Mouse (Mus musculus): Measurements from ENCODE around the gene Tnnt3.
A peak's percentile ranks its signal among the peaks of the same experiment; 100 is the strongest.

Tnnt3 gene

DNA sequence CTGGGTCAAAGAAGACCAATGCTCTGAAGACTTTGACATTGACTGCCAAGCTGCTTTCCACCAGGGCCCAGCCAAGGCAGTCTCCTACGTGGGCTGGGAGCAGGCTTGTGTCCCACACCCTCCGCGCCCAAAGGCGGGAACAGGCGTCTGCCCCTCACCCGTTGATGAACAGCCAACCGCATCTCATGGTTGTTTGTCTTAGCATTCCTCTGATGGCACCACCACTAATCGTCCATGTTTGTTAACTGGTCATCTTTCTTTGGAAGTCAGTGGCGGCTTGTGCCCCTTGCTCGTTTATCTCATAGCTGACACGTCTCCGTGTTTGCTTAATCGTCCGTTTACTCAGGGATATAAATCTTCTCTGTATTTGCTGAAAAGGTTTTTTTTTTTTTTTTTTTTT, 10.9 kb downstream of the Tnnt3 start:
- DNase-seq (ENCODE audit: low spot score) = no peak

- no peak for DNase-seq (ENCODE audit: low spot score)
Measured at GRCm38 (mm10) chr7:142510021-142510777, 11.6 kb downstream of the Tnnt3 start.

DNA sequence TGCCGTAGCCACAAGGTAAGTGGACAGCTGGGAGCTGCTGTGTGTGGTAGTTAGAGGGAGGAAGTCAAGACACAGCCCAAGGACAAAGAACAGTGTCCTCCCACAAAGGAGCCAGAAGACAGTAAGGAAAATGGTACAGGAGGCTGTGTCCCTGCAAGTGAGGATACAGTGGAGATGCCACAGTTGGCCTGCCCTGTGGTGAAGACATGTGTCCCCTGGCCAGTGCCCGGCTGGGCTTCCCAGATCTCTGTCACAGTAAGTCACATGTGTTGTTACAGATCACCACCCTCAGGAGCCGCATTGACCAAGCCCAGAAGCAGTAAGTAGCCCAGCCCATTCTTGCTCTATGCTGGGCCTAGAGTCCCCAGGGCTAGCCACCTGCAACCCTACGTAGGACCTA, 15.4 kb downstream of the Tnnt3 start:
- no peak for DNase-seq (ENCODE audit: low spot score)

GRCm38 (mm10) chr7:142516221-142516978, 17.8 kb downstream of the Tnnt3 start:
- no peak for DNase-seq (ENCODE audit: low spot score)

- DNase-seq (ENCODE audit: low spot score) = no peak
Measured at GRCm38 (mm10) chr7:142517531-142517930, 18.9 kb downstream of the Tnnt3 start.

- DNase-seq (ENCODE audit: low spot score) = no peak
Measured at GRCm38 (mm10) chr7:142520331-142520730, 21.7 kb downstream of the Tnnt3 start.

GRCm38 (mm10) chr7:142522352-142522751, 23.7 kb downstream of the Tnnt3 start:
- no peak for DNase-seq (ENCODE audit: low spot score)

- no peak for DNase-seq (ENCODE audit: low spot score)
Measured at GRCm38 (mm10) chr7:142523200-142523990, 24.8 kb downstream of the Tnnt3 start.

- DNase-seq (ENCODE audit: low spot score) = no peak
Measured at GRCm38 (mm10) chr7:142525342-142526178, 26.9 kb downstream of the Tnnt3 start.

GRCm38 (mm10) chr7:142529350-142529749, 30.7 kb downstream of the Tnnt3 start:
- no peak for DNase-seq (ENCODE audit: low spot score)

DNA sequence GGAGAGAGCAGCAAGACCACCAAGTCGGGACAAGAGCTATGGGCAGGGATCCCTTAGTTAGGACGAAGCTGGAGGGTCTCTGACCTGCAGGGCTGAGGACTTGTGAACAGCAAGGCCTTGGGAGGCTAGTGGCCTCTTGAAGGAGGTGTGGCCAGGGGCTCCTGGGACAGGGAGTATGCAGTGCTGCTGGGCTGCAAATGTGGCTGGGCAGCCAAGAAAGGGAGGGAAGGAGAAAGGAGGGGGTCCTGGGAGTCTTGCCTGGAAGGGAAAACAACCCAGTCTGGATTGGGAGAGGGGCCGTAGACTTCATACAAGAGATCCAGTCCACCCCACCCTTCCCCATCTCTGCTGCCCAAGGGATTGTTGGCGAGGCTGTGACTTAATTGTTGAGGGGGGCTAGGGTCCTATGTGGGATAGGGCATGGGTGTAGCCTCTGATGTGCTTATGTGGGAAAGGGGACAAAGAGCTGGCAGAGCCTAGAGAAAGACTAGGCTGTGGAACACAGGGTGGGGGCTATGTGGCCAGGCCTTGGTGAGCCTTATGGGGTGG, 33.4 kb downstream of the Tnnt3 start:
- DNase-seq (ENCODE audit: low spot score) = no peak

DNA sequence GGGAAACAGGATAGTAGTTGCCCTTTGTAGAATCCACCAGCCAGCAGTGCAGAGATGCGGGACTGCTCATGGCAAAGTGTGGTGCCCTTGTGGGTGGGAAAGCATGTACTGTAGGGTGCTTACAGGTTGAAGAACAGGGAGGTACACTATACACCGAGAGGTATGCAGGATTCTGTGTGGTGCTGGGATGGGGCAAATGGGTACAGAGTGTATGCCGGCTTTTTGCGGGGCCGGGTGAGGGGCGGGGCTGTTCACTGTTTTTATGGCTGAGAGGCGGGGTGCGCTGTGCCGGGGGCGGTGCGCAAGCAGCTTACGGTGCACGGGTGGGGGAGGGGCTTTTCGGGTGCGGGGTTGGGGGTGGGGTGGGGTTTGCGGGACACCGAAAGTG, 34.0 kb downstream of the Tnnt3 start, which contains the start of gene Mrpl23:
TSS of gene Mrpl23 (plus strand) at position 16 of the 388 bp plus-strand sequence.
- DNase-seq (ENCODE audit: low spot score) = peak; percentile 6

DNA sequence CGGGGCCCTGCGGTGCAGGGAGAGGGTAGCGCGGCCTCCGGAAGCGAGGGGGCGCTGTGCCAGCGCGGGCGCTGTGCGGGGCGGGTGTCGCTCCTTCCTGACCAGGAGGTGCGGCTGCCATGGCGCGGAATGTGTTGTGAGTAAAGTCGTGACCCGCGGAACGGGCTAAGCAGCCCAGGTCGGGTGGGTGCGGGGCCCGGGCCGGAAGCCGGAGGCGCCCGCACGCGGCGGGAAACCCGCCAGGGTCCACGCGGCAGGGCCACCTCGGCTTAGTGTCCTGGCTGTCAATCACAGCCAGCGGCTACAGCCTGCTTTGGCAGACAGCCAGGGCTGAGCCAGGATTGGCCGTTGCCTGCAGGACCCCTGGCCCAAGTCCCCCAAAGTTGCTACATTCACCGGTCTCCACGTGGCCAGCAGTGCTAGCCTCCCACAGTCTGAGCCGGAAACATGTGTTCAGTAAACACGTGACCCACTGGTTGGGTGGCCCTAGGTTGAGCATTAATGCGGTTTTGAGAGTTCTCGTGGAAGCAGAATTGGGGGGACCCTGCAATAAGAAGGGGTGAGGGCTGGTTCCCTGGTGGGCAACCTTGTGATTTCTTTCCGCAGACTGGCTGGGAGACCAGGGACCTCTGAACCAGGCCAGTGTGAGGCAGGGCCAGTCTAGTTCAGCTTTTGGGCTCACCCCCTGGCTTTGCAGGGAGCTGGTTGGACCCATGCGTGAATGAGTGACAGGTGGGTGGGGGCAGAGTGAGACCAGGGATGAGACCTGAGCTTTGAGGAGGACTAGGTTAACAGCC, 34.6 kb downstream of the Tnnt3 start:
- peak; percentile 60 for DNase-seq (ENCODE audit: low spot score)

- DNase-seq (ENCODE audit: low spot score) = no peak
Measured at GRCm38 (mm10) chr7:142535116-142535515, 36.5 kb downstream of the Tnnt3 start.

DNA sequence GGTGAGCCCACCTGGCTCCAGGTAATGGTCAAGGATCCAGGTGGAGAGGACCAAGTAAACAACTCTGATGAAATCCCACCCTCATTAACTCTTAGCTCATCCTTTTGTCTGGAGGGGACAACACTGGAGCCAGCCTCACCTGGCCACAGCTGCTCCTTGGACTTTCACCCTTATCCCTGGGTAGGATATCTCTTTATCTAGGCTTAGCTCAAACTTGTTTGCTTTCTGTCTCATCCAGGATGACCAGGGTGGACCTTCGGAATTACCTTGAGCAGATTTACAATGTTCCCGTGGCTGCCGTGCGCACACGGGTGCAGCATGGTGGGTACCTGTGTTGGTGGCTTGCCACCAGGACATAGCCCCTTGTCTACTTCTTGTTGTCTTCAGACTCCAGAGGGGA, 37.2 kb downstream of the Tnnt3 start:
- no peak for DNase-seq (ENCODE audit: low spot score)

GRCm38 (mm10) chr7:142537181-142537580, 38.5 kb downstream of the Tnnt3 start:
- no peak for DNase-seq (ENCODE audit: low spot score)

DNA sequence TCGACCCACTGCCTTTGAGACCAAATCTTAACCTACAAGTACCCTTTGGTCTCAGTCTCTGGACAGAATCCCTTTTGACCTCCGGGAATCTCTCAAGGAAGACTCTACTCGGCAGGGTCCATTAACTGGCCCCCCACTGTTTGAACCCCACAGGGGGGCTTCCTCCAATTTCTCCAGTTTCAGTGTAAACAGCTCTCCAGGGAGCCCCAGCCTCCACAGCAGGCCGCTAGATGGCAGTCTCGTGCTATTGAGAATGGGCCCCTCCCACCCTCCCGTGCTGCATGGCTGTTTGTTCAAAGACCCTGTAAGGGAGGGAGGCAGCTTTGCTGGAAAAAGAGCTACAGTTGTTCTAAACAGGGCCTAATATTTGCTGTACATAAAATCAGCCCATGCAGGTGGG, 39.2 kb downstream of the Tnnt3 start:
- DNase-seq (ENCODE audit: low spot score) = peak; percentile 24

DNA sequence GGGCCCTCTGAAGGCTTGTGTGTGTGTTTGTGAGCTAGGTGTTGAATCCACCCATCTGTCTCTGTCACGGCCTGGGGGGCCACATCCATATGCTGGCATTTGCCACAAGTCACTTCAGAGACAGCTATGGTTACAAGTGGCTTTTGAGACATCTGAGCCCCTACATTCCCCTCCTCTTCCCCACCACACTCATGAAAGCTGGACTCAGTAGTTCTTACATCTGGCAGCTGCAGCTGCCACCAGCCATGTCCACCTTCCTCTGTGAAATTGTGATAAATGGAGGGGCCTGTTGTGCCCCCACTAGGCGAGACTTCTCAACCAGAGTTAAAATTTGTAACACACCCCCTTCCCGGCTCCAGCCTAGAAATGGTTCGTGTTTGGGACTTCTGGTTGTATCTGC, 39.7 kb downstream of the Tnnt3 start:
- DNase-seq (ENCODE audit: low spot score) = no peak

DNA sequence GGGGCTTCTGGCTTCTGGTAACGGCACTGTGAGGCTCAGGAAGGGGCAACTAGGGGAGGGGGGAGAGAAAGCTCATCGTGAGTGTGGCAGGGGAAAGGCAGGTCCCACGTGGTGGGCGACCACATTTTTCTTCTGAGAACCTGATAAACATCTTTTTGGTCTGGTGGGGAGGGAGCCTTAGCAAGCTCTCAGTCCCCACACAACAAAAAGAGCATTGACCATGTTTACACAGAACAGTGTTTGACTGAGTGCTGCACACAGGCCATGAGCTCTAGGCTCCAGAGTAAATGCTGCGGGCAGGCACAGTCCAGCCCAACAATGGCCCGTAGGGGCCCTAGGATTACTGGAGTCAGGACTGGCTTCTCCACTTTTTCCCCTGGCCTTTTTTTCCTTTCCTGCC, 40.1 kb downstream of the Tnnt3 start:
- no peak for DNase-seq (ENCODE audit: low spot score)

- no peak for DNase-seq (ENCODE audit: low spot score)
Measured at GRCm38 (mm10) chr7:142539828-142540227, 41.2 kb downstream of the Tnnt3 start.
